Mouse (Mus musculus): ENCODE measurements around the gene Adig.

- TF ChIP-seq CTCF (IDR thresholded peaks at IDR 0.05; ENCODE audit: low read depth), result no peak
- no peak for TF ChIP-seq EP300 (IDR thresholded peaks at IDR 0.05; ENCODE audit: low read depth)
Measured at GRCm38 (mm10) chr2:158506475-158506874, 4.1 kb downstream of the Adig start.
